Mouse (Mus musculus) limb, embryonic 10.5 days (tissue): ENCODE measurements around the gene Ppfia4. TPM values are rescaled to one million over a fixed set of nuclear protein-coding genes. Genes with fewer than 3 reads are reported as not detected.

Source experiments
- DNase-seq: peaks from one replicate; pipeline ENCODE4 v3.0.0-alpha.2; 2017; ENCODE audit warnings: low spot score
- H3K27ac ChIP-seq: fragments of 300-500 bp; sonication (generic); 2 replicates; pipeline ENCODE4 v1.5.1; 2016; ENCODE audit warnings: mild to moderate bottlenecking
- H3K27me3 ChIP-seq: fragments of 300-500 bp; sonication (generic); 2 replicates; pipeline ENCODE4 v1.6.1; 2016; ENCODE audit warnings: low read depth, mild to moderate bottlenecking; ENCODE audit not compliant: poor library complexity, severe bottlenecking
- H3K36me3 ChIP-seq: fragments of 300-500 bp; sonication (generic); 2 replicates; pipeline ENCODE4 v1.6.1; 2016; ENCODE audit warnings: mild to moderate bottlenecking, moderate library complexity
- H3K4me1 ChIP-seq: fragments of 300-500 bp; sonication (generic); 2 replicates; pipeline ENCODE4 v1.6.1; 2016
- H3K4me3 ChIP-seq: fragments of 300-500 bp; sonication (generic); 2 replicates; pipeline ENCODE4 v1.5.1; 2016; ENCODE audit warnings: mild to moderate bottlenecking, moderate library complexity
- H3K9me3 ChIP-seq: fragments of 300-500 bp; sonication (generic); replicated peaks from 2 replicates; pipeline ENCODE4 v1.6.1; 2016; ENCODE audit warnings: mild to moderate bottlenecking
- WGBS: fragments of 180-500 bp; shearing (Covaris S2); methylation state at CpG from one replicate; pipeline ENCODE4 v1.1.7; 2016; 5-methylcytosine and 5-hydroxymethylcytosine counted together
- polyA plus RNA-seq: library from polyadenylated mRNA; unstranded; fragments of >200 nt; fragmentation: Nextera tagmentation; extraction: Ambion mirVana; gene quantifications from 2 replicates; pipeline ENCODE4 v1.2.1, GENCODE M21; 2016

Ppfia4 gene
- polyA plus RNA-seq, 1 experiment from 2014 or later = 2.3 TPM

GRCm38 (mm10) chr1:134290300-134290699 is 42.4 kb downstream of the Ppfia4 start:
- 84% methylated on average over 13 of the region's 13 CpGs for WGBS
- H3K36me3 ChIP-seq = no peaks in the 10 kb centered on the region
- H3K4me1 ChIP-seq = peaks cover 40% of the 10 kb centered on the region
- H3K9me3 ChIP-seq = no peaks in the 10 kb centered on the region
- peak overlapping the region; percentile 53 for H3K27ac ChIP-seq
- H3K27me3 ChIP-seq = 0 out of 2 replicates have a peak, but pooled peaks cover 6% of the 10 kb centered on the region
- DNase-seq = no peak
- H3K4me3 ChIP-seq = no peak overlapping the region

- no peaks in the 10 kb centered on the region for H3K36me3 ChIP-seq
- 34% methylated on average over 11 of the region's 11 CpGs for WGBS
- H3K4me1 ChIP-seq = peaks cover 41% of the 10 kb centered on the region
- peak within 1 kb of the TSS; percentile 53 for H3K27ac ChIP-seq
- H3K4me3 ChIP-seq = no peak within 1 kb of the TSS
- no peak for DNase-seq
- H3K27me3 ChIP-seq = 0 out of 2 replicates have a peak, but pooled peaks cover 6% of the 10 kb centered on the region
- no peaks in the 10 kb centered on the region for H3K9me3 ChIP-seq
Observed at GRCm38 (mm10) chr1:134289598-134290099, 43.1 kb downstream of the Ppfia4 start, which contains the start of gene Myog. Gene Myog (plus strand): TSS chr1:134289989.

GRCm38 (mm10) chr1:134288239-134288638 is 44.5 kb downstream of the Ppfia4 start:
- Histone ChIP-seq H3K4me3 (no peak overlapping the region), H3K27me3 (0 out of 2 replicates have a peak, but pooled peaks cover 6% of the 10 kb centered on the region), H3K4me1 (peaks cover 41% of the 10 kb centered on the region), H3K27ac (no peak overlapping the region), H3K36me3 (no peaks in the 10 kb centered on the region), H3K9me3 (no peaks in the 10 kb centered on the region)
- DNase-seq = no peak
- WGBS = 75% methylated on average over 3 of the region's 3 CpGs

- no peak overlapping the region for H3K4me3 ChIP-seq
- H3K36me3 ChIP-seq = no peaks in the 10 kb centered on the region
- no peaks in the 10 kb centered on the region for H3K9me3 ChIP-seq
- no peak for DNase-seq
- no peak overlapping the region; the same call in 1 of the 2 replicates for H3K27ac ChIP-seq
- H3K4me1 ChIP-seq = peaks cover 23% of the 10 kb centered on the region
- 59% methylated on average over 10 of the region's 10 CpGs for WGBS
- H3K27me3 ChIP-seq = 0 out of 2 replicates have a peak, but pooled peaks cover 6% of the 10 kb centered on the region
Observed at GRCm38 (mm10) chr1:134285458-134286120, 47.1 kb downstream of the Ppfia4 start.

- Histone ChIP-seq H3K36me3 (no peaks in the 10 kb centered on the region), H3K27ac (no peak overlapping the region), H3K27me3 (no peaks in the 10 kb centered on the region), H3K4me3 (no peak overlapping the region), H3K9me3 (no peaks in the 10 kb centered on the region), H3K4me1 (peaks cover 9% of the 10 kb centered on the region)
- no peak for DNase-seq
- WGBS = 76% methylated on average over 1 of the region's 1 CpGs
Observed at GRCm38 (mm10) chr1:134283108-134283507, 49.6 kb downstream of the Ppfia4 start.

GRCm38 (mm10) chr1:134282342-134282741 is 50.4 kb downstream of the Ppfia4 start:
- H3K4me1 ChIP-seq = peaks cover 9% of the 10 kb centered on the region
- no peak overlapping the region for H3K4me3 ChIP-seq
- no peak overlapping the region for H3K27ac ChIP-seq
- H3K27me3 ChIP-seq = no peaks in the 10 kb centered on the region
- no peak for DNase-seq
- H3K9me3 ChIP-seq = no peaks in the 10 kb centered on the region
- 68% methylated on average over 3 of the region's 3 CpGs for WGBS
- no peaks in the 10 kb centered on the region for H3K36me3 ChIP-seq

- Histone ChIP-seq H3K27ac (no peak overlapping the region), H3K36me3 (no peaks in the 10 kb centered on the region), H3K27me3 (no peaks in the 10 kb centered on the region), H3K4me3 (no peak overlapping the region), H3K4me1 (peaks cover 9% of the 10 kb centered on the region), H3K9me3 (no peaks in the 10 kb centered on the region)
- 74% methylated on average over 4 of the region's 4 CpGs for WGBS
- DNase-seq = no peak
Observed at GRCm38 (mm10) chr1:134281563-134281962, 51.2 kb downstream of the Ppfia4 start.

GRCm38 (mm10) chr1:134280174-134280573 is 52.6 kb downstream of the Ppfia4 start:
- Histone ChIP-seq H3K4me1 (peaks cover 6% of the 10 kb centered on the region), H3K27me3 (no peaks in the 10 kb centered on the region), H3K27ac (no peak overlapping the region), H3K4me3 (no peak overlapping the region), H3K36me3 (no peaks in the 10 kb centered on the region), H3K9me3 (no peaks in the 10 kb centered on the region)
- no peak for DNase-seq
- 89% methylated on average over 5 of the region's 5 CpGs for WGBS

- Histone ChIP-seq H3K36me3 (no peaks in the 10 kb centered on the region), H3K27me3 (no peaks in the 10 kb centered on the region), H3K4me1 (peaks cover 16% of the 10 kb centered on the region), H3K9me3 (no peaks in the 10 kb centered on the region), H3K27ac (no peak overlapping the region), H3K4me3 (no peak overlapping the region)
- DNase-seq = no peak
- 86% methylated on average over 7 of the region's 7 CpGs for WGBS
Observed at GRCm38 (mm10) chr1:134276823-134277222, 55.9 kb downstream of the Ppfia4 start.

- no peak for DNase-seq
- H3K9me3 ChIP-seq = no peaks in the 10 kb centered on the region
- H3K36me3 ChIP-seq = no peaks in the 10 kb centered on the region
- no peaks in the 10 kb centered on the region for H3K27me3 ChIP-seq
- 62% methylated on average over 13 of the region's 13 CpGs for WGBS
- peaks cover 16% of the 10 kb centered on the region for H3K4me1 ChIP-seq
- H3K4me3 ChIP-seq = no peak overlapping the region
- H3K27ac ChIP-seq = no peak overlapping the region; the same call in 1 of the 2 replicates
Observed at GRCm38 (mm10) chr1:134275616-134276464, 56.9 kb downstream of the Ppfia4 start.

GRCm38 (mm10) chr1:134274483-134274920 is 58.2 kb downstream of the Ppfia4 start:
- Histone ChIP-seq H3K27ac (no peak overlapping the region), H3K4me3 (no peak overlapping the region), H3K9me3 (no peaks in the 10 kb centered on the region), H3K36me3 (no peaks in the 10 kb centered on the region), H3K4me1 (peaks cover 16% of the 10 kb centered on the region), H3K27me3 (no peaks in the 10 kb centered on the region)
- no peak for DNase-seq
- 63% methylated on average over 7 of the region's 7 CpGs for WGBS

- no peak for DNase-seq
- peak overlapping the region; percentile 46; the same call in 1 of the 2 replicates for H3K27ac ChIP-seq
Observed at GRCm38 (mm10) chr1:134273493-134274395, 59.0 kb downstream of the Ppfia4 start.

More at GRCm38 (mm10) chr1:134273493-134274395, 59.0 kb downstream of the Ppfia4 start:
- peaks cover 16% of the 10 kb centered on the region for H3K4me1 ChIP-seq
- H3K36me3 ChIP-seq = no peaks in the 10 kb centered on the region
- 66% methylated on average over 9 of the region's 9 CpGs for WGBS
- H3K4me3 ChIP-seq = no peak overlapping the region
- H3K9me3 ChIP-seq = no peaks in the 10 kb centered on the region
- H3K27me3 ChIP-seq = no peaks in the 10 kb centered on the region
